Mouse (Mus musculus) stomach, embryonic 15.5 days (tissue): ENCODE data around the gene Sh3pxd2a. TPM values are rescaled to one million over a fixed set of nuclear protein-coding genes. Genes with fewer than 3 reads are reported as not detected.

ENCODE experiments used
- ATAC-seq: fragments of 200-750 bp; cut with Nextera tagmentation; 2 replicates; pipeline ENCODE4 v1.8.0; 2017; ENCODE audit warnings: low read depth, moderate number of reproducible peaks, moderate TSS enrichment; ENCODE audit not compliant: insufficient read depth, low FRiP score
- H3K27ac ChIP-seq: fragments of 300-500 bp; sonication (generic); 2 replicates; pipeline ENCODE4 v1.5.1; 2015; ENCODE audit warnings: mild to moderate bottlenecking, inconsistent platforms
- H3K27me3 ChIP-seq: fragments of 300-500 bp; sonication (generic); replicated peaks from 2 replicates; pipeline ENCODE4 v1.6.1; 2015; ENCODE audit warnings: inconsistent platforms
- H3K36me3 ChIP-seq: fragments of 300-500 bp; sonication (generic); 2 replicates; pipeline ENCODE4 v1.6.1; 2015; ENCODE audit warnings: inconsistent platforms
- H3K4me1 ChIP-seq: fragments of 300-500 bp; sonication (generic); 2 replicates; pipeline ENCODE4 v1.6.1; 2015; ENCODE audit warnings: inconsistent platforms
- H3K4me2 ChIP-seq: fragments of 300-500 bp; sonication (generic); 2 replicates; pipeline ENCODE4 v1.6.1; 2015; ENCODE audit warnings: mild to moderate bottlenecking, inconsistent platforms
- H3K4me3 ChIP-seq: fragments of 300-500 bp; sonication (generic); replicated peaks from 2 replicates; pipeline ENCODE4 v1.5.1; 2015; ENCODE audit warnings: inconsistent platforms
- H3K9ac ChIP-seq: fragments of 300-500 bp; sonication (generic); 2 replicates; pipeline ENCODE4 v1.6.1; 2015; ENCODE audit warnings: inconsistent platforms
- H3K9me3 ChIP-seq: fragments of 300-500 bp; sonication (generic); 2 replicates; pipeline ENCODE4 v1.6.1; 2016; ENCODE audit warnings: inconsistent platforms
- WGBS: fragments of 180-500 bp; shearing (Covaris S2); methylation state at CpG from one replicate; pipeline ENCODE4 v1.1.7; 2015; 5-methylcytosine and 5-hydroxymethylcytosine counted together
- polyA plus RNA-seq: library from polyadenylated mRNA; unstranded; fragments of >200 nt; fragmentation: Nextera tagmentation; extraction: Ambion mirVana; gene quantifications from 2 replicates; pipeline ENCODE4 v1.2.1, GENCODE M21; 2015

The Sh3pxd2a gene
- polyA plus RNA-seq, 1 experiment from 2014 or later: 6.8 TPM

- Histone ChIP-seq H3K9me3 (no peaks in the 10 kb centered on the region), H3K36me3 (no peaks in the 10 kb centered on the region), H3K4me1 (0 out of 2 replicates have a peak, but pooled peaks cover 5% of the 10 kb centered on the region), H3K4me3 (no peak overlapping the region), H3K27me3 (no peaks in the 10 kb centered on the region), H3K9ac (no peak overlapping the region), H3K27ac (no peak overlapping the region), H3K4me2 (no peak overlapping the region)
- 72% methylated on average over 3 of the region's 3 CpGs for WGBS
- no peak for ATAC-seq
Measured at GRCm38 (mm10) chr19:47357297-47357696, 106.9 kb downstream of the Sh3pxd2a start.

DNA sequence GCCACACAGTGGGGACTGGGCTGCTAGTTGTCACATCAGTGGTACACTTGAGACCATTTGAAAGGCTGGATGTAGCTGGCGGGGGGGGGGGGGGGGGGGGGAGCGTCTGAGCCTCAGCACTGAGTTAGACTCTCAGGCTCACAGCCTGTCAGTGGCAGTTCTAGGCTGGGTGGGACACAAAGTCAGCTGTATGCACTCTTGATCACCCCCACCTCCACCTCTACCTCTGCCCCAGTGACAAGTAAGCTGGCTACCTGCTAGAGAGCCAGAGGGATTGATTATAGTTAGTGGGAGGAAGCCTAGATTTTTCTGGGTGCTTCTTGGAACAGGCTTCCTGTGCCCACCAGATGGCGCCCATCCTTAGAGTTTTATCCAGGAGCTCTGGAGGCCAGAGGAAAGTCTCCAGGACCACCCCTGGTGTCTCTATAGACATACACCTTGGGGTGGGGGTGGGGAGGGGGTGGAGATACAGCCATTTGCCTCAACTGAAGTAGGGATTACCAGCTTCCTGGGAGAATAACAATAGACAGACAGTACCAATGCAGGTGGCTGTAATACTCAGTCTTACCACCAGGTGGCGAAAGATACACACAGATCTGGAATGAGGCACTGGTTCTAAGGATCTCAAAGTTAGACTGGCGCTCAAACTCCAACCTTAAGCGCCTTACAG, 107.9 kb downstream of the Sh3pxd2a start:
- Histone ChIP-seq H3K4me2 (no peak overlapping the region), H3K27ac (no peak overlapping the region), H3K36me3 (no peaks in the 10 kb centered on the region), H3K9me3 (no peaks in the 10 kb centered on the region), H3K4me1 (0 out of 2 replicates have a peak, but pooled peaks cover 5% of the 10 kb centered on the region), H3K27me3 (no peaks in the 10 kb centered on the region), H3K9ac (no peak overlapping the region), H3K4me3 (no peak overlapping the region)
- WGBS: 13% methylated on average over 4 of the region's 6 CpGs
- ATAC-seq: peak; percentile 65; the same call in 1 of the 2 replicates

DNA sequence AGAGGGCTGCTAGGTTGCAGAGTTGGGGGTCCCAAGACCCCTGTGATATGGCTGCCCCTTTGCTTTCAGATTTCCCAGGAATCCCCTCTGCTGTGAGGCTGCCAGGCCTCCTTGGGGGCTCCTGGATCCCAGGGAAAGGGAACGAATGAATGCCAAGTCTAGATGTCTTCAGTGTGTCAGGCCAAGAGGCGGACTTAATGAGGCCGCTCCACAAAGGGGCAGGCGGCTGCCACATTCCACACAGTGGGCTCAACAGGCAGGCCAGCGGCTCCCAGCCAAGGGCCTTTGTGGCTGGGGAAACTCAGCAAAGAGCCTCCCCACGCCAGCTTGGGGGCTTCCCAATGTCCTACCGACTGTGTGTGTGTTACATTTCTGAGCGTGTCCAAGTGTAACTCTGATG, 109.7 kb downstream of the Sh3pxd2a start:
- H3K4me2 ChIP-seq: no peak overlapping the region
- no peak overlapping the region for H3K4me3 ChIP-seq
- 0 out of 2 replicates have a peak, but pooled peaks cover 2% of the 10 kb centered on the region for H3K4me1 ChIP-seq
- no peak overlapping the region for H3K27ac ChIP-seq
- 88% methylated on average over 8 of the region's 8 CpGs for WGBS
- no peaks in the 10 kb centered on the region for H3K27me3 ChIP-seq
- no peaks in the 10 kb centered on the region for H3K9me3 ChIP-seq
- no peaks in the 10 kb centered on the region for H3K36me3 ChIP-seq
- no peak overlapping the region for H3K9ac ChIP-seq
- no peak for ATAC-seq

DNA sequence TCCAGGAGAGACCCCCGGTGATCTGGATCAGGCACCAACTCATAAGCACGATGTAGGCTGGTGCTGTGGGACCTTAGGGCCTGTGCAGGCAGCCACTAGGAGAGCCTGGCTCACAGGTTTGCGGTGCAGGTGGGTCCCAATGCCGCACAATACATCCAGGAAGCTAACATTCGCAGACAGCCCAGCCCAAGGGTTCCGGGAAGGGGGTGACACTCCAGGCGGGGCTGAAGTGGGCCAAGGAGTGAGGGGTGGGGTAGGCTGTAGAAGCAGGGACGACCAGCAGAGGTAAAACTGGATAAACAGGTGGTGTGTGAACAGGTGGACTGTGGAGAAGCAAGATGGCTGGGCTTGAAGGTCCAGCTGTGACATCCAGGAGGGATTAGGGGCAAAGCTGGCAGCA, 115.2 kb downstream of the Sh3pxd2a start:
- peak; percentile 23; the same call in 1 of the 2 replicates for ATAC-seq

GRCm38 (mm10) chr19:47348395-47349016, 115.7 kb downstream of the Sh3pxd2a start:
- H3K27me3 ChIP-seq: 0 out of 2 replicates have a peak, but pooled peaks cover 3% of the 10 kb centered on the region
- WGBS: 83% methylated on average over 14 of the region's 14 CpGs
- H3K36me3 ChIP-seq: no peaks in the 10 kb centered on the region
- no peaks in the 10 kb centered on the region for H3K9me3 ChIP-seq
- peaks cover 8% of the 10 kb centered on the region; the same call in 1 of the 2 replicates for H3K4me1 ChIP-seq
- no peak for ATAC-seq
- no peak overlapping the region for H3K27ac ChIP-seq
- H3K9ac ChIP-seq: no peak overlapping the region
- H3K4me2 ChIP-seq: no peak overlapping the region
- no peak overlapping the region for H3K4me3 ChIP-seq

More for the DNA sequence above, 115.2 kb downstream of the Sh3pxd2a start:
- no peaks in the 10 kb centered on the region for H3K36me3 ChIP-seq
- 73% methylated on average over 8 of the region's 8 CpGs for WGBS
- H3K4me2 ChIP-seq: no peak overlapping the region
- no peak overlapping the region for H3K9ac ChIP-seq
- H3K27ac ChIP-seq: no peak overlapping the region
- H3K27me3 ChIP-seq: no peaks in the 10 kb centered on the region
- H3K9me3 ChIP-seq: no peaks in the 10 kb centered on the region
- H3K4me3 ChIP-seq: no peak overlapping the region
- peaks cover 8% of the 10 kb centered on the region; the same call in 1 of the 2 replicates for H3K4me1 ChIP-seq

GRCm38 (mm10) chr19:47347021-47347643, 117.1 kb downstream of the Sh3pxd2a start:
- no peaks in the 10 kb centered on the region for H3K9me3 ChIP-seq
- H3K4me3 ChIP-seq: no peak overlapping the region
- H3K4me1 ChIP-seq: peaks cover 17% of the 10 kb centered on the region
- H3K27me3 ChIP-seq: 0 out of 2 replicates have a peak, but pooled peaks cover 3% of the 10 kb centered on the region
- 70% methylated on average over 7 of the region's 7 CpGs for WGBS
- no peak overlapping the region for H3K27ac ChIP-seq
- no peak for ATAC-seq
- H3K4me2 ChIP-seq: no peak overlapping the region
- no peaks in the 10 kb centered on the region for H3K36me3 ChIP-seq
- H3K9ac ChIP-seq: no peak overlapping the region

- WGBS: 62% methylated on average over 8 of the region's 8 CpGs
- no peak for ATAC-seq
- peaks cover 17% of the 10 kb centered on the region for H3K4me1 ChIP-seq
- H3K9ac ChIP-seq: no peak overlapping the region
- no peak overlapping the region for H3K27ac ChIP-seq
- H3K4me3 ChIP-seq: no peak overlapping the region
- 0 out of 2 replicates have a peak, but pooled peaks cover 3% of the 10 kb centered on the region for H3K27me3 ChIP-seq
- H3K9me3 ChIP-seq: no peaks in the 10 kb centered on the region
- no peak overlapping the region for H3K4me2 ChIP-seq
- no peaks in the 10 kb centered on the region for H3K36me3 ChIP-seq
Measured at GRCm38 (mm10) chr19:47346606-47347005, 117.6 kb downstream of the Sh3pxd2a start.

DNA sequence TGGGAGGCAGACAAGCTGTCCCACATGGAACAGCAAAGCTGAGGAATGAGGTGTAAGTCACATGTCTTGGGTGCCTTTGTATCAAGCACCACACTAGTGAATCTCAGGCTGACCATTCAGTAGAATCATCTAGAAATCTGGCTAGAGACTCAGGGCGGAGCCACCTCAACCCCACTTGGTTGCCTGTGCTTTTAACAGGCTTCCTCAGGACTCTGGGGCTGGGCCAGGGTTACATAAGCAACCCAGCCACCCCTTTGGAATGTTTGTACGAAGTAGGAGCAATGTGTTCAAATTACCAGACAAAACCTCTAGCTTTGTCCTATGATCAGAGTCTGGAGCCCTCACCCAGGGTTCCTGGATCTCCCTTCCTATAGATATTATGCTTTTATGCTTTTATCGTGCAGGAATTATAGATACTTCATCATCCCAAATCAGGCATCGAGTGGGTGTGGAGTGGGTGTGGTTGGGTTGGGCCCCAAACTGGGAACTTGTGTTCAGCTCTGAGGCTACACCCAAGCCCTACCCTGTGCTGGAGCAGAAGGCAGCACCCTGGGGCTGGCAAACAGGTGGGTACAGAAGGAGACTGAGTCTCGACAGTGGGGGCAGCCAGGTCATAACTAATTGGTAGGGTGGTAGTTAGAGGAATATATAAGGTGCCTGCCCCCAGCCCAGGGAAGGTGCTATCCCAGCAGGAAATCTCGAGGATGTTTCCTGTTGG, 118.2 kb downstream of the Sh3pxd2a start:
- H3K4me1 ChIP-seq: peaks cover 17% of the 10 kb centered on the region
- no peaks in the 10 kb centered on the region for H3K36me3 ChIP-seq
- no peak overlapping the region for H3K4me3 ChIP-seq
- no peak overlapping the region for H3K9ac ChIP-seq
- no peaks in the 10 kb centered on the region for H3K9me3 ChIP-seq
- no peak overlapping the region for H3K27ac ChIP-seq
- no peak overlapping the region for H3K4me2 ChIP-seq
- ATAC-seq: no peak
- 0 out of 2 replicates have a peak, but pooled peaks cover 3% of the 10 kb centered on the region for H3K27me3 ChIP-seq
- 60% methylated on average over 6 of the region's 6 CpGs for WGBS

- Histone ChIP-seq H3K36me3 (no peaks in the 10 kb centered on the region), H3K27ac (no peak overlapping the region), H3K9ac (peak overlapping the region; percentile 16; the same call in 1 of the 2 replicates), H3K4me2 (peak overlapping the region; percentile 72), H3K4me1 (peaks cover 24% of the 10 kb centered on the region), H3K27me3 (0 out of 2 replicates have a peak, but pooled peaks cover 3% of the 10 kb centered on the region), H3K9me3 (no peaks in the 10 kb centered on the region), H3K4me3 (peak overlapping the region; percentile 34)
- no peak for ATAC-seq
- 2% methylated on average over 39 of the region's 39 CpGs for WGBS
Measured at GRCm38 (mm10) chr19:47343422-47343821, 120.8 kb downstream of the Sh3pxd2a start.

DNA sequence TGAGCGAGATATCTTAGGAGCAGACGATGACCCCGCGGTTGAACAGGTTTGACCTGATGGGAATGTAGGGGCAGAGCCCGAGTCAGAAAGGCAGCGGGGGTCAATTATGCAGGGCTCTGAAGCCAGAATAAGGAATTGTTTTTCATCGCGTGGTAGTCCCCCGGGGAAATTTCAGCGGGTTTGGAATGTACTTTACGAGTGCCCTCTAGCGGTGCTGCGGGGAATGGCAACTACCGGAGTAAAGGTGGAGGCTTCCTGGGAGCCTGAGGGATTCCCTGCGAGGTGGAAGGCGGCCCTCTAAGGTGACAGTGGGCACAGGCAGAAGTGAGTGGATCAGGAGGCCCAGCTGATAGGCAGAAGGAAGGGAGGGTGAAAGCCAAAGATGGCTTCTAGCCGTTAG, 125.0 kb downstream of the Sh3pxd2a start:
- no peak for ATAC-seq
- no peak overlapping the region for H3K9ac ChIP-seq
- 3% methylated on average over 17 of the region's 17 CpGs for WGBS

DNA sequence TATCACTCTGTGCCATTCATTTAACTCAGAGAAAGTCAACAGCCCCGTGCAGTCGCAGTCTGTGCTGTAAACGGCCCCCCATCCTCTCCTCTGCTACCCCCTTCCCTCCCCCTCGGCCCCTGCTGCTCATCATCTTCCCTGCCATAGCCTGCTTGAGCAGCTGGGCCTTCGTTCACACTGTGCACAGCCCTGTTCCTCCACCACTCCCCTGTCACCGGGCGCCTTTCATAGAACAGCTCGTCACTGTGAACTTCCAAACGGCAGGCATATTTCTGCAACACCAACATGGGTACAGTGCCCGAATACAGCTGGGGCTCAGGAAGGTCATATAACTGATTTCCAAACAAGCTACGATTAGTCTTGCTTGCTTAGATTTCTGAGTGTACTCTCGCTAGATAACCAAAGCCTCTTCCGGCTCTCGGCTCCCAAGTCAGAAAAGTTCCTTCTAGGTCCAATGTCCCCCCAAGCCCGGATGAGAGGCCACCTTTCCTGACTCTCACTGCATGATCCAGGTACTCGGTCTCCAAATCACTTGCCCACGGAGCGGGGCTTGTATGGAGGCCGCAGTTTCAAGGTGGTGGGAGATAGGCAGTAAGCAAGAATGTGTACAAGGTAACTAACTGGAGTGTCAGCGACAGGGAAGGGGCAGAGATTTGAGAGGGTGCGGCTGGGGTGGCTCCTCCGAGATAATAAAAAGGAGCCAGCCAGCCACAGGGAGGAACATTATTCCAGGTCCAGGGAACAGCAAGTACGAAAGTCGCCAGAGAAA, 125.6 kb downstream of the Sh3pxd2a start:
- Histone ChIP-seq H3K9ac (no peak overlapping the region), H3K36me3 (no peaks in the 10 kb centered on the region), H3K27me3 (0 out of 2 replicates have a peak, but pooled peaks cover 1% of the 10 kb centered on the region), H3K4me1 (peaks cover 31% of the 10 kb centered on the region), H3K9me3 (no peaks in the 10 kb centered on the region), H3K4me3 (peak overlapping the region; percentile 30), H3K4me2 (peak overlapping the region; percentile 59), H3K27ac (no peak overlapping the region)
- WGBS: 40% methylated on average over 24 of the region's 24 CpGs
- no peak for ATAC-seq

More for the DNA sequence above, 125.0 kb downstream of the Sh3pxd2a start:
- no peaks in the 10 kb centered on the region for H3K9me3 ChIP-seq
- peaks cover 31% of the 10 kb centered on the region for H3K4me1 ChIP-seq
- no peaks in the 10 kb centered on the region for H3K36me3 ChIP-seq
- no peak overlapping the region for H3K27ac ChIP-seq
- peak overlapping the region; percentile 30 for H3K4me3 ChIP-seq
- 0 out of 2 replicates have a peak, but pooled peaks cover 3% of the 10 kb centered on the region for H3K27me3 ChIP-seq
- H3K4me2 ChIP-seq: peak overlapping the region; percentile 59
